Mouse (Mus musculus) lung, embryonic 14.5 days (tissue): ENCODE data around the gene Phf12. TPM values are rescaled to one million over a fixed set of nuclear protein-coding genes. Genes with fewer than 3 reads are reported as not detected.
A peak's percentile ranks its signal among the peaks of the same experiment; 100 is the strongest.

Experiments used
- ATAC-seq: fragments of 200-750 bp; cut with Nextera tagmentation; 2 replicates; pipeline ENCODE4 v1.8.0; 2017; ENCODE audit warnings: mild to moderate bottlenecking, moderate TSS enrichment, moderate library complexity; ENCODE audit not compliant: insufficient read depth
- DNase-seq: peaks from one replicate; pipeline ENCODE4 v3.0.0-alpha.2; 2015
- H3K27ac ChIP-seq: fragments of 300-500 bp; sonication (generic); 2 replicates; pipeline ENCODE4 v1.5.1; 2014; ENCODE audit warnings: low read depth, mild to moderate bottlenecking, moderate library complexity
- H3K27me3 ChIP-seq: fragments of 300-500 bp; sonication (generic); 2 replicates; pipeline ENCODE4 v1.6.1; 2014; ENCODE audit warnings: low read length, control low read depth; ENCODE audit not compliant: insufficient read depth
- H3K36me3 ChIP-seq: fragments of 300-500 bp; sonication (generic); 2 replicates; pipeline ENCODE4 v1.6.1; 2014; ENCODE audit warnings: control low read depth; ENCODE audit not compliant: insufficient read depth
- H3K4me1 ChIP-seq: fragments of 300-500 bp; sonication (generic); 2 replicates; pipeline ENCODE4 v1.6.1; 2014; ENCODE audit warnings: antibody characterized with exemption, control low read depth; ENCODE audit not compliant: insufficient read depth
- H3K4me2 ChIP-seq: fragments of 300-500 bp; sonication (generic); 2 replicates; pipeline ENCODE4 v1.6.1; 2014; ENCODE audit warnings: mild to moderate bottlenecking
- H3K4me3 ChIP-seq: fragments of 300-500 bp; sonication (generic); 2 replicates; pipeline ENCODE4 v1.5.1; 2014; ENCODE audit warnings: low read depth, low read length
- H3K9ac ChIP-seq: fragments of 300-500 bp; sonication (generic); 2 replicates; pipeline ENCODE4 v1.6.1; 2014
- H3K9me3 ChIP-seq: fragments of 300-500 bp; sonication (generic); 2 replicates; pipeline ENCODE4 v1.6.1; 2016; ENCODE audit warnings: low read depth, low read length, control low read depth
- CTCF ChIP-seq: IDR thresholded peaks from 2 replicates; pipeline ENCODE4 v1.5.1; 2016; ENCODE audit warnings: antibody characterized with exemption, low read depth
- WGBS: fragments of 180-500 bp; shearing (Covaris S2); extraction: QIAGEN DNeasy Blood & Tissue Kit; methylation state at CpG from one replicate; pipeline ENCODE4 v1.1.7; 2014; 5-methylcytosine and 5-hydroxymethylcytosine counted together
- polyA plus RNA-seq: library from polyadenylated mRNA; unstranded; fragments of >200 nt; fragmentation: Nextera tagmentation; extraction: Ambion mirVana; gene quantifications from 2 replicates; pipeline ENCODE4 v1.2.1, GENCODE M21; 2014

The Phf12 gene
- polyA plus RNA-seq, 1 experiment from 2014 or later: 20.6 TPM

DNA sequence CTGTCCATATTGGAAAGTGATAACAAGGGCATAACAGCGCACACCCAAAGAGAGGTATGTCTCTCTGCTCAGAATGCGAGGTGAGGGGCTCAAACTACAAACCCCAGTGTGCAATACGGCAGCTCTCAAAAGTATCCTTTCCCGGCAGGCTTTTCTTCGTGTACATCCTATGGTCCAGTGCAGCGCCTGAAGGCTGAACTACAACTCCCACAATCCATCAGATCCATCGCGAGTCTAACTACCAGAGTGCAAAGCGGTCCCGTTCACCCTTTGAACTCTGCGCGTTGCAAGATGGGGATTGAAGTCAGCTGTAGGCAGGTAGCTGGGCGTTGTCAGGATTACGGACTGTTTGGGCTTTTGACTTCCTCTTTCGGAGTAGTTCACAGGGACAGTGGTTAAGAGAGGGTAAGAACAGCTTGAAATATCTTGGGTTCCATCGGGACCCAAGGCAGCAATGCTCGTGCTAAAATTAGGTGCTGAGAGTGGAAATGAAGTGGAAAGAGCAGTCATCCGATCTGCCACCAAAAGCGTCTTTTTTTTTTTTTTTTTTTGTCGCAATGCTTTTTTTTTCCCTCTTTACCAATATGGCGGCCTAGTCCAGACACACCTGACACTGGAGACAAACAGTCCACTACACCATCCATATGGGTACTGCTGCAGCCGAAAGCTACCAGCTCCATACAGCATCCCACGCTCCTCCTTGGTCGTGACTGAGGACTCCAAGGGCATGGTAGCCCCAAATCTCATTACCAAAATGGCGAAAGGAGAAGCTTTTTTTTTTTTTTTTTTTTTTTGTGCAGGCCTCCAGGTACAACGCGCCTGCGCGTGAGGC lies 729 bp upstream of the Phf12 start:
- Histone ChIP-seq H3K36me3 (peaks cover 7% of the 10 kb centered on the region; the same call in 1 of the 2 replicates), H3K4me3 (peak overlapping the region; percentile 98), H3K4me1 (no peaks in the 10 kb centered on the region), H3K9me3 (no peaks in the 10 kb centered on the region), H3K4me2 (peak overlapping the region; percentile 66), H3K9ac (peak overlapping the region; percentile 38; the same call in 1 of the 2 replicates), H3K27ac (peak overlapping the region; percentile 98), H3K27me3 (peaks cover 1% of the 10 kb centered on the region; the same call in 1 of the 2 replicates)
- no peak for TF ChIP-seq CTCF
- DNase-seq (peak; percentile 99), ATAC-seq (peak; percentile 86)
- under 1% methylated on average over 29 of the region's 29 CpGs for WGBS

GRCm38 (mm10) chr11:77983191-77983936 lies 810 bp downstream of the Phf12 start:
- Histone ChIP-seq H3K4me1 (no peaks in the 10 kb centered on the region), H3K27ac (peak overlapping the region; percentile 98), H3K27me3 (no peaks in the 10 kb centered on the region), H3K9ac (peak overlapping the region; percentile 96), H3K4me3 (peak overlapping the region; percentile 98), H3K36me3 (peaks cover 19% of the 10 kb centered on the region), H3K4me2 (peak overlapping the region; percentile 80), H3K9me3 (no peaks in the 10 kb centered on the region)
- under 1% methylated on average over 31 of the region's 32 CpGs for WGBS
- peak; percentile 60 for DNase-seq
- no peak for TF ChIP-seq CTCF
- no peak for ATAC-seq

DNA sequence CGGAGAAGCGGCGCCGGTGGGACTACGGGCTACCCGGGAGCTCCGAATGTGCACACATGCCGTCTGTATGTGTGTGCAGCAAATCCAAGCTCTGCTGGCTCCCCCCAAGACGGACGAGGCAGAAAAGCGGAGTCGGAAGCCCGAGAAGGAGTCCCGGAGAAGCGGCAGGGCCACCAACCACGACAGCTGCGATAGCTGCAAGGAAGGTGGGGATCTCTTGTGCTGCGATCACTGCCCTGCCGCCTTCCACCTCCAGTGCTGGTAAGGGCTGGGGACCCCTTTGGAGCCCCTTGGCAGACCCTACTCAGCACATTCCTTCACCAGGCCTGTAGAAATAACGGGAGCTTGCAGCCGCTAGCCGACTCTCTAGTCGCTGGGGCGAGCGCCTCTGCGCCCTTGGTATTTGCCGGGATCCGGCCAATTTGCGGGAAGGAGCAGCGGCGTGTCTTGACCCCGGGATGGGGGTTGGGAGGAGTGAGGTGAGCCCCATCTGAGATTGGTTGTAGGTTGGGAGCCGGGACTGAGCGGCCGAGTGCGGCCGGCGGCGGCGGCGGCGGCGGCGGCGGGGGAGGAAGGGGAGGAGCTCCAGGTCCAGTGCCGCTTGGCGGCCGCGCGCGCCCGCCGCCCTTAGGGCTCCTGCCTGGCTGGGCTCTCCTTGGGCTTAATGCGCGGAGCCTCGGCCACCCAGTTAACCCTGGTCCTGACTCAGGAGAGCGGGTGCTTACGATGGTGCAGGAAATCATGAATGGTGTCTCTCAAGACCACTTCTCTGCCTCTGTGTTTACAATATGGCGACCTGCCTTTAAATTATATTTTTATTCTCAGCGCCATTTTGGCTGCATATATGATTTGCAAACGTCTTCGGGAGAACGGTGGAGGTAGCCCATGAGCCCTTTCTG lies 1.6 kb downstream of the Phf12 start:
- no peaks in the 10 kb centered on the region for H3K27me3 ChIP-seq
- peaks cover 27% of the 10 kb centered on the region for H3K36me3 ChIP-seq
- peak overlapping the region; percentile 98 for H3K27ac ChIP-seq
- peak overlapping the region; percentile 96 for H3K9ac ChIP-seq
- no peaks in the 10 kb centered on the region for H3K4me1 ChIP-seq
- H3K4me2 ChIP-seq: peak overlapping the region; percentile 80
- ATAC-seq (peak; percentile 4), DNase-seq (peak; percentile 78)
- no peak for TF ChIP-seq CTCF
- no peaks in the 10 kb centered on the region for H3K9me3 ChIP-seq
- peak overlapping the region; percentile 98 for H3K4me3 ChIP-seq
- under 1% methylated on average over 57 of the region's 63 CpGs for WGBS

- Histone ChIP-seq H3K4me3 (peak overlapping the region; percentile 98), H3K4me1 (no peaks in the 10 kb centered on the region), H3K27me3 (no peaks in the 10 kb centered on the region), H3K27ac (peak overlapping the region; percentile 98), H3K36me3 (peaks cover 31% of the 10 kb centered on the region), H3K9me3 (no peaks in the 10 kb centered on the region), H3K4me2 (peak overlapping the region; percentile 80), H3K9ac (peak overlapping the region; percentile 96)
- no peak for TF ChIP-seq CTCF
- WGBS: under 1% methylated on average over 13 of the region's 13 CpGs
- ATAC-seq (no peak), DNase-seq (peak; percentile 52)
These were observed 2.3 kb downstream of the Phf12 start for GRCm38 (mm10) chr11:77984836-77985231.

DNA sequence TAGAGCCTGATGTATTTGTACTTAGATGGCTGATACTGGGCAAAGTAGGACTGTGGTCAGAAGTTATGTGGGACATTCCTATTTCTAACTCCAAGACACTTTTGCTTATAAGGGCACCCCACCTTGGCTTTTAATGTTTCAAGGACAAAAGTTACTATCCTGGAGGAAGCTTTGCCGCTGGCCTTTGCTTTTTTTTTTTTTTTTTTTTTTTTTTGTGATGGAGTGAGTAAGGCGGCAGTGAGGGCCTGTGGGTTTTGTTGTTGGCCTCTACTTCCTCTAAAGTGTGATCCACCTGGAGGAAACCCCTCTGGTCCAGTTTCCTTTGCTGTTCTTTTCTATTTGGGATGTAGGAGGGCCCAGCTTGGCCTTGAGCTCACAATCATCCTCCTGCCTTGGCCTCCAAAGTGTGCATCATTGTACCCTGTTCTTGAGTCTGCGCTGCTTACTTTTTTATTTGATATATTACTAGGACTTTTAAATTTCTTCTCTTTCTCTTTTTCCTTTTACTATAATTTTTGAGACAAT lies 3.0 kb downstream of the Phf12 start:
- Histone ChIP-seq H3K9ac (peak overlapping the region; percentile 96), H3K36me3 (peaks cover 36% of the 10 kb centered on the region), H3K4me1 (no peaks in the 10 kb centered on the region), H3K4me2 (peak overlapping the region; percentile 80), H3K9me3 (no peaks in the 10 kb centered on the region), H3K27ac (no peak overlapping the region), H3K27me3 (no peaks in the 10 kb centered on the region), H3K4me3 (peak overlapping the region; percentile 98)
- DNase-seq (no peak), ATAC-seq (no peak)
- no peak for TF ChIP-seq CTCF
- 78% methylated on average over 3 of the region's 3 CpGs for WGBS

DNA sequence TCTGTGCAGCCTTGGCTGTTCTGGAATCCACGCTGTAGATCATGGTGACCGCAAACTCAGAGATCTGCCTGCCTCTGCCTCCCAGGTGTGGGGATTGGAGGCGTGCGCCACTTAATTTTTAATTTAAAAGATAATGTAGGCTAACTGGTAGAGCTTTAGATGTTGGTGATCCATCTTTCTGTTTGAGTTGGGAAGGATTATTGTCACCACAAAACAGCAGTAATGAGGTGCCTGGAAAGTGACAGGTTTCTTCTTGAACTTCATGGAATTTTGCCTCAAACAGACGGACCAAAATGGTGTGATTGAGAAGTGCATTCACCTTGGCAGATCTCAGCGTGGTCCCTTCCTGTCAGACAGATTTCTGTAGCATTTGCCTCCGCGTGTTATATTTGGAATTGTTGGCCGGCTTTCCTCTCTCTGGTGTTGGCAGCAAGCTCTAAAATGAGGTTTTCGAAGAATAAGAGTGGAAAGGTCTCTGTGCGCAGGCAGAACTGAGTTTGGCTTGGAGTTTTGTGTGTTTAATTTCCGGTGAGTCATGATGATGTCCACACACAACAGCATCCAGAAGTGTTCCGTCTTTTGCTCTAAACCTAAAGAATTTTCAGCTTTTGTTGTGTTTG lies 6.6 kb downstream of the Phf12 start:
- Histone ChIP-seq H3K27me3 (no peaks in the 10 kb centered on the region), H3K4me1 (no peaks in the 10 kb centered on the region), H3K9me3 (no peaks in the 10 kb centered on the region), H3K4me2 (no peak overlapping the region), H3K27ac (no peak overlapping the region), H3K36me3 (peaks cover 54% of the 10 kb centered on the region), H3K9ac (no peak overlapping the region), H3K4me3 (no peak overlapping the region)
- WGBS: 84% methylated on average over 13 of the region's 13 CpGs
- ATAC-seq (no peak), DNase-seq (no peak)
- no peak for TF ChIP-seq CTCF
